ENCODE assay signal across 10 mouse cellular contexts in the genomic region with DNA sequence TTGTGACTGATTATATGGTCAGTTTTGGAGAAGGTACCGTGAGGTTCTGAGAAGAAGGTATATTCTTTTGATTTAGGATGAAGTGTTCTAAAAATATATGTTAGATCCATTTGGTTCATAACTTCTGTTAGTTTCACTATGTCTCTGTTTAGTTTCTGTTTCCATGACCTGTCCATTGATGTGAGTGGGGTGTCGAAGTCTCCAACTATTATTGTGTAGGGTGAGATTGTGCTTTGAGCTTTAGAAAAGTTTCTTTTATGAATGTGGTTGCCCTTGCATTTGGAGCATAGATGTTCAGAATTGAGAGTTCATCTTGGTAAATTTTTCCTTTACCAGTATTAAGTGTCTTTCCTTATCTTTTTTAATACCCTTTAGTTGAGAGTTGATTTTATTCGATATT. TPM values are rescaled to one million over a fixed set of nuclear protein-coding genes. Genes with fewer than 3 reads are reported as not detected.
A peak's percentile ranks its signal among the peaks of the same experiment; 100 is the strongest.
DNase-seq lines count a peak whose midpoint lies in the region; ATAC-seq and TF ChIP-seq lines count a peak whose summit lies in the region.
"Not testable (repeated sequence)": the region's sequence is repeated elsewhere in the genome, so short reads cannot be mapped to it uniquely, and the experiment has no call there.
"Had no signal": no experiment of that assay in that cellular context is flagged by ENCODE, and none has a peak within 500 bp of the region (broad histone marks: within the 10 kb centered on the region; RNA-seq: fewer than 3 reads in every experiment).

No protein-coding gene starts in this region.

- H3K79me2 ChIP-seq in myocyte (ENCODE audit: control insufficient read depth, insufficient read depth) = not testable (repeated sequence)

- peak; percentile 46 for ATAC-seq in CD4-positive, CD25-positive, alpha-beta regulatory T cell, adult 4 months
- peak; percentile 49 for ATAC-seq in activated CD4-positive, CD25-positive, alpha-beta regulatory T cell, adult 4 months

- peak; percentile 28 for DNase-seq in CD4-positive helper T cell, adult 2 months (ENCODE audit: low read depth, low spot score)
- peak; percentile 61 for DNase-seq in induced T-regulatory cell, adult 2 months (ENCODE audit: low read depth)

- not testable (repeated sequence) for H3K4me3 ChIP-seq in myocyte

- H3K36me3 ChIP-seq in myocyte (ENCODE audit: control insufficient read depth, insufficient read depth) = not testable (repeated sequence)

- not testable (repeated sequence) for H3ac ChIP-seq in myocyte (ENCODE audit: control insufficient read depth, insufficient read length)

- not testable (repeated sequence) for TF ChIP-seq POLR2A in myocyte (IDR thresholded peaks at IDR 0.05; ENCODE audit: insufficient read length, low read depth)

- H3K27me3 ChIP-seq in myocyte (ENCODE audit: control insufficient read depth, insufficient read depth, insufficient read length) = not testable (repeated sequence)

- peak overlapping the region; percentile 26 for H3K4me2 ChIP-seq in myocyte (ENCODE audit: low read depth)

RNA-seq across cellular contexts. Expression of a gene that starts 48.0 kb away (rescaled TPM):
- 10 to 100 TPM; 51.7 to 87.3 TPM for polyA plus RNA-seq in CD4-positive, CD25-positive, alpha-beta regulatory T cell, adult 4 months (2017; shearing (Covaris generic))
- polyA plus RNA-seq in activated CD4-positive, CD25-positive, alpha-beta regulatory T cell, adult 4 months (2017; shearing (Covaris generic)) = 10 to 100 TPM; 30.6 to 51.3 TPM
- not detected for polyA plus RNA-seq in myocyte (2012; fragmentation: generic; extraction: Trizol)
- polyA plus RNA-seq: erythroblast, embryonic 14.5 days; forebrain, embryonic 12.5 days; forebrain, embryonic 14.5 days; G1E; Patski had no signal

Comparison
In these comparisons a context has a peak if more than half of its experiments do, and no peak if none do; other contexts are left out.
1. RNA of a gene that starts 48.0 kb away (polyA plus RNA-seq): 51.7 to 87.3 TPM in CD4-positive, CD25-positive, alpha-beta regulatory T cell, adult 4 months and 30.6 to 51.3 TPM in activated CD4-positive, CD25-positive, alpha-beta regulatory T cell, adult 4 months; not detected in myocyte (single experiment); every median in the first group is over 10 times any median in the second.